Mouse (Mus musculus): ENCODE data around the gene Ppp1ca. TPM values are rescaled to one million over a fixed set of nuclear protein-coding genes. Genes with fewer than 3 reads are reported as not detected.

Gene Ppp1ca
- total RNA-seq, 2 experiments from 2014 or later, result 266 to 269 TPM

GRCm38 (mm10) chr19:4203604-4204326 lies 11.9 kb downstream of the Ppp1ca start:
- no peak for DNase-seq
- intact Hi-C loops (cut with DNase I; ENCODE audit: low total_unique reads), result no loop called here

GRCm38 (mm10) chr19:4204889-4205288 lies 13.0 kb downstream of the Ppp1ca start:
- intact Hi-C loops (cut with DNase I; ENCODE audit: low total_unique reads), result no loop called here
- DNase-seq, result no peak

GRCm38 (mm10) chr19:4206971-4207370 lies 15.1 kb downstream of the Ppp1ca start:
- intact Hi-C loops (cut with DNase I; ENCODE audit: low total_unique reads), result no loop called here
- DNase-seq, result peak; percentile 77

- intact Hi-C loops (cut with DNase I; ENCODE audit: low total_unique reads), result no loop called here
- DNase-seq, result no peak
Observed at GRCm38 (mm10) chr19:4208563-4208962, 16.7 kb downstream of the Ppp1ca start.

- no peak for DNase-seq
Observed at GRCm38 (mm10) chr19:4211891-4212588, 20.2 kb downstream of the Ppp1ca start.

GRCm38 (mm10) chr19:4213524-4213974 lies 21.7 kb downstream of the Ppp1ca start:
- DNase-seq, result no peak
- intact Hi-C loops (cut with DNase I; ENCODE audit: low total_unique reads), result no loop called here

More at GRCm38 (mm10) chr19:4211891-4212588, 20.2 kb downstream of the Ppp1ca start:
- intact Hi-C loops (cut with DNase I; ENCODE audit: low total_unique reads), result no loop called here

- peak; percentile 42 for DNase-seq
- intact Hi-C loops (cut with DNase I; ENCODE audit: low total_unique reads), result no loop called here
Observed at GRCm38 (mm10) chr19:4214071-4214770, 22.4 kb downstream of the Ppp1ca start, which contains the start of the genes Clcf1 and AC109138.7. Clcf1 (plus strand) TSS chr19:4214238. AC109138.7 (plus strand) TSS chr19:4214357.

- intact Hi-C loops (cut with DNase I; ENCODE audit: low total_unique reads), result no loop called here
- no peak for DNase-seq
Observed at GRCm38 (mm10) chr19:4214771-4215450, 23.0 kb downstream of the Ppp1ca start.

GRCm38 (mm10) chr19:4215451-4215840 lies 23.6 kb downstream of the Ppp1ca start:
- intact Hi-C loops (cut with DNase I; ENCODE audit: low total_unique reads), result no loop called here
- DNase-seq, result no peak

GRCm38 (mm10) chr19:4216041-4216685 lies 24.3 kb downstream of the Ppp1ca start:
- intact Hi-C loops (cut with DNase I; ENCODE audit: low total_unique reads), result no loop called here
- DNase-seq, result peak; percentile 42

GRCm38 (mm10) chr19:4217140-4217539 lies 25.3 kb downstream of the Ppp1ca start:
- intact Hi-C loops (cut with DNase I; ENCODE audit: low total_unique reads), result no loop called here
- DNase-seq, result no peak

- DNase-seq, result no peak
- intact Hi-C loops (cut with DNase I; ENCODE audit: low total_unique reads), result no loop called here
Observed at GRCm38 (mm10) chr19:4217855-4218254, 26.0 kb downstream of the Ppp1ca start.

GRCm38 (mm10) chr19:4218293-4218692 lies 26.4 kb downstream of the Ppp1ca start:
- intact Hi-C loops (cut with DNase I; ENCODE audit: low total_unique reads), result no loop called here

GRCm38 (mm10) chr19:4218784-4219183 lies 26.9 kb downstream of the Ppp1ca start:
- intact Hi-C loops (cut with DNase I; ENCODE audit: low total_unique reads), result no loop called here

More at GRCm38 (mm10) chr19:4218293-4218692, 26.4 kb downstream of the Ppp1ca start:
- no peak for DNase-seq

GRCm38 (mm10) chr19:4219943-4220342 lies 28.1 kb downstream of the Ppp1ca start:
- intact Hi-C loops (cut with DNase I; ENCODE audit: low total_unique reads), result no loop called here
- no peak for DNase-seq

More at GRCm38 (mm10) chr19:4218784-4219183, 26.9 kb downstream of the Ppp1ca start:
- DNase-seq, result no peak

- intact Hi-C loops (cut with DNase I; ENCODE audit: low total_unique reads), result no loop called here
- no peak for DNase-seq
Observed at GRCm38 (mm10) chr19:4220416-4220815, 28.6 kb downstream of the Ppp1ca start.

GRCm38 (mm10) chr19:4220957-4221743 lies 29.3 kb downstream of the Ppp1ca start:
- intact Hi-C loops (cut with DNase I; ENCODE audit: low total_unique reads), result no loop called here
- peak; percentile 53 for DNase-seq

GRCm38 (mm10) chr19:4222165-4222564 lies 30.3 kb downstream of the Ppp1ca start:
- intact Hi-C loops (cut with DNase I; ENCODE audit: low total_unique reads), result no loop called here
- DNase-seq, result no peak
